In genomic region chr8:46414874-46415273, GRCm38 (mm10) we compare ENCODE assay signal across 16 mouse cellular contexts. TPM values are rescaled to one million over a fixed set of nuclear protein-coding genes. Genes with fewer than 3 reads are reported as not detected.
DNase-seq lines count a peak whose midpoint lies in the region; ATAC-seq and TF ChIP-seq lines count a peak whose summit lies in the region.
"Had no signal": no experiment of that assay in that cellular context is flagged by ENCODE, and none has a peak within 500 bp of the region (broad histone marks: within the 10 kb centered on the region; RNA-seq: fewer than 3 reads in every experiment).

No protein-coding gene starts in this region.

- H3K9me3 ChIP-seq in liver, postnatal 0 days (ENCODE audit: low read length): no peaks in the 10 kb centered on the region
- H3K9me3 ChIP-seq in heart, embryonic 10.5 days: peaks cover 5% of the 10 kb centered on the region; the same call in 1 of the 2 replicates
- H3K9me3 ChIP-seq: forebrain, embryonic 10.5 days had no signal

- no peaks in the 10 kb centered on the region for H3K36me3 ChIP-seq in liver, adult 2 months (ENCODE audit: control insufficient read depth, insufficient read depth, low read length)
- no peaks in the 10 kb centered on the region for H3K36me3 ChIP-seq in liver, postnatal 0 days (replicated peaks; ENCODE audit: insufficient read depth, low read length)
- H3K36me3 ChIP-seq in heart, embryonic 10.5 days: no peaks in the 10 kb centered on the region
- H3K36me3 ChIP-seq: forebrain, embryonic 10.5 days; neural tube, embryonic 12.5 days had no signal

- TF ChIP-seq CTCF in liver, adult 2 months (IDR thresholded peaks at IDR 0.05; ENCODE audit: low read depth, low read length): no peak
- TF ChIP-seq CTCF in liver, postnatal 0 days (IDR thresholded peaks at IDR 0.05; ENCODE audit: low read depth): no peak

- WGBS in liver, adult 2 months: 59% methylated on average over 6 of the region's 6 CpGs
- 70% methylated on average over 6 of the region's 6 CpGs for WGBS in liver, postnatal 0 days (ENCODE audit: insufficient replicate concordance)
- WGBS in heart, embryonic 10.5 days: 39% methylated on average over 6 of the region's 6 CpGs

- no peak overlapping the region for H3K4me2 ChIP-seq in liver, postnatal 0 days (ENCODE audit: low read depth, low read length)
- H3K4me2 ChIP-seq: neural tube, embryonic 12.5 days had no signal

- H3K79me2 ChIP-seq in liver, adult 2 months (ENCODE audit: control insufficient read depth, insufficient read depth, low read length): no peaks in the 10 kb centered on the region

- peaks cover 2% of the 10 kb centered on the region; the same call in 1 of the 2 replicates for H3K4me1 ChIP-seq in liver, adult 2 months (ENCODE audit: control insufficient read depth, insufficient read depth, low read length)
- H3K4me1 ChIP-seq in liver, postnatal 0 days (ENCODE audit: insufficient read depth): no peaks in the 10 kb centered on the region; the same call in 1 of the 2 replicates
- peaks cover 4% of the 10 kb centered on the region for H3K4me1 ChIP-seq in heart, embryonic 10.5 days
- H3K4me1 ChIP-seq: forebrain, embryonic 10.5 days; neural tube, embryonic 12.5 days had no signal

- H3K27ac ChIP-seq in liver, adult 2 months (replicated peaks; ENCODE audit: insufficient read depth, low read depth, low read length): no peak overlapping the region
- no peak overlapping the region for H3K27ac ChIP-seq in liver, postnatal 0 days (ENCODE audit: low read depth)
- peak overlapping the region; percentile 77 for H3K27ac ChIP-seq in heart, embryonic 10.5 days
- H3K27ac ChIP-seq: forebrain, embryonic 10.5 days; liver, embryonic 14.5 days; neural tube, embryonic 12.5 days had no signal

- peak; percentile 40 to 80 for DNase-seq in adrenal gland, adult (ENCODE audit: inconsistent age in 2 of 2, low spot score in 1 of 2)
- no peak for DNase-seq in adrenal gland, postnatal 4 days (ENCODE audit: low spot score in 2 of 2)
- DNase-seq in liver, adult 2 months (ENCODE audit: extremely low read depth, low read depth, low spot score): peak; percentile 85
- DNase-seq in liver, postnatal 0 days: no peak
- no peak for DNase-seq in heart, embryonic 10.5 days (ENCODE audit: low spot score)
- DNase-seq in heart, postnatal 4 days: peak; percentile 52
- DNase-seq in spleen, adult 12 weeks (ENCODE audit: low spot score): no peak
- no peak for DNase-seq in right cerebral cortex, adult 18-20 months
- DNase-seq: cerebellum, adult 2 months; layer of hippocampus, adult 9-11 months; left cerebral cortex, postnatal 4 days had no signal

- TF ChIP-seq POLR2A in liver, adult 2 months (IDR thresholded peaks at IDR 0.05; ENCODE audit: extremely low read depth, insufficient read depth, low read length): no peak

- no peaks in the 10 kb centered on the region for H3K27me3 ChIP-seq in liver, adult 2 months (ENCODE audit: control insufficient read depth, insufficient read depth, low read length)
- no peaks in the 10 kb centered on the region for H3K27me3 ChIP-seq in liver, postnatal 0 days (ENCODE audit: insufficient read depth, low read length)
- H3K27me3 ChIP-seq in heart, embryonic 10.5 days (ENCODE audit: insufficient read depth, poor library complexity, severe bottlenecking): no peaks in the 10 kb centered on the region
- H3K27me3 ChIP-seq: neural tube, embryonic 12.5 days had no signal

- H3K9ac ChIP-seq in liver, adult 2 months (ENCODE audit: low read depth, low read length): no peak overlapping the region
- no peak overlapping the region for H3K9ac ChIP-seq in liver, postnatal 0 days (replicated peaks)
- H3K9ac ChIP-seq: liver, embryonic 14.5 days; neural tube, embryonic 12.5 days had no signal

- no peak for ATAC-seq in liver, postnatal 0 days
- ATAC-seq: inflammation-experienced regulatory T-cells, adult 6 months; midbrain, embryonic 16.5 days had no signal

- TF ChIP-seq EP300 in liver, postnatal 0 days (IDR thresholded peaks at IDR 0.05; ENCODE audit: low read depth): no peak

- H3K4me3 ChIP-seq in liver, adult 2 months (ENCODE audit: insufficient read depth, low read depth, low read length): no peak overlapping the region
- H3K4me3 ChIP-seq in liver, postnatal 0 days (ENCODE audit: low read depth, low read length): no peak overlapping the region
- H3K4me3 ChIP-seq in heart, embryonic 10.5 days: no peak overlapping the region
- H3K4me3 ChIP-seq: forebrain, embryonic 10.5 days; neural tube, embryonic 12.5 days had no signal

RNA-seq across cellular contexts. Expression of gene Acsl1, which starts 56.0 kb away (rescaled TPM):
- total RNA-seq in adrenal gland, postnatal 4 days (2021): 100 to 1,000 TPM; 217 to 313 TPM
- 447 and 506 TPM in 2 replicates for total RNA-seq in liver, adult 2 months (2014; rRNA removed)
- polyA plus RNA-seq in liver, adult 2 months (2012; rRNA removed): 322 and 338 TPM in 2 replicates
- 428 and 466 TPM in 2 replicates for polyA plus RNA-seq in liver, postnatal 0 days (2015; fragmentation: Nextera tagmentation; extraction: Ambion mirVana)
- 21.2 and 25.9 TPM in 2 replicates for polyA plus RNA-seq in heart, embryonic 10.5 days (2016; fragmentation: Nextera tagmentation; extraction: Ambion mirVana)
- 100 to 1,000 TPM; 639 to 652 TPM for total RNA-seq in heart, postnatal 4 days (2021)

Comparison
In these comparisons a context has a peak if more than half of its experiments do, and no peak if none do; other contexts are left out.
1. DNase-seq: peak in adrenal gland, adult (2 of 2), liver, adult 2 months (single experiment) and heart, postnatal 4 days (single experiment); none in adrenal gland, postnatal 4 days (0 of 2), liver, postnatal 0 days (single experiment), heart, embryonic 10.5 days (single experiment), spleen, adult 12 weeks (single experiment) and right cerebral cortex, adult 18-20 months (single experiment).